Mouse (Mus musculus) MEL (cell line): ENCODE results near the gene Wfdc9. TPM values are rescaled to one million over a fixed set of nuclear protein-coding genes. Genes with fewer than 3 reads are reported as not detected.

Source experiments
- DNase-seq: peaks from one replicate; pipeline ENCODE4 v3.0.0; 2011; ENCODE audit warnings: low read depth, low spot score
- H3K27ac ChIP-seq: 2 replicates; pipeline ENCODE4 v1.5.1; 2012; ENCODE audit warnings: low read depth, mild to moderate bottlenecking, control low read depth, low read length, moderate library complexity; ENCODE audit not compliant: control insufficient read depth
- H3K27me3 ChIP-seq, 2 experiments: fragments of 150-350 bp in 1 of 2; sonication (generic) in 1 of 2; 2 replicates each; pipeline ENCODE4 v1.6.1; 2012; ENCODE audit warnings: low read length in 2 of 2, mild to moderate bottlenecking in 2 of 2, improper control_type of control experiment in 1 of 2, moderate library complexity in 1 of 2; ENCODE audit not compliant: insufficient read depth in 2 of 2, control insufficient read depth in 1 of 2
- H3K36me3 ChIP-seq, 2 experiments: 2 replicates each; pipeline ENCODE4 v1.6.1; 2012 to 2014; ENCODE audit warnings: low read length in 2 of 2, improper control_type of control experiment in 1 of 2, inconsistent platforms in 1 of 2, mild to moderate bottlenecking in 1 of 2; ENCODE audit not compliant: insufficient read depth in 2 of 2, control insufficient read depth in 1 of 2
- H3K4me1 ChIP-seq, 2 experiments: fragments of 150-350 bp in 1 of 2; sonication (generic) in 1 of 2; 2 replicates each; pipeline ENCODE4 v1.6.1; 2012; ENCODE audit warnings: low read length in 2 of 2, improper control_type of control experiment in 1 of 2, mild to moderate bottlenecking in 1 of 2; ENCODE audit not compliant: insufficient read depth in 2 of 2, control insufficient read depth in 1 of 2
- H3K4me3 ChIP-seq, 2 experiments: fragments of 150-350 bp in 1 of 2; sonication (generic) in 1 of 2; 2 replicates each; pipeline ENCODE4 v1.5.1; 2012; ENCODE audit warnings: low read depth in 2 of 2, low read length in 2 of 2, mild to moderate bottlenecking in 2 of 2, moderate library complexity in 2 of 2, control low read depth in 1 of 2, improper control_type of control experiment in 1 of 2; ENCODE audit not compliant: control insufficient read depth in 1 of 2, insufficient read depth in 1 of 2
- H3K79me2 ChIP-seq: 2 replicates; pipeline ENCODE4 v1.6.1; 2012; ENCODE audit warnings: mild to moderate bottlenecking, low read length, moderate library complexity; ENCODE audit not compliant: control insufficient read depth, poor library complexity, insufficient read depth
- H3K9ac ChIP-seq: 2 replicates; pipeline ENCODE4 v1.6.1; 2012; ENCODE audit warnings: low read depth, mild to moderate bottlenecking, control low read depth, low read length, moderate library complexity; ENCODE audit not compliant: control insufficient read depth, poor library complexity, severe bottlenecking
- H3K9me3 ChIP-seq: fragments of 150-350 bp; sonication (generic); replicated peaks from 2 replicates; pipeline ENCODE4 v1.6.1; 2012; ENCODE audit warnings: mild to moderate bottlenecking, low read length, improper control_type of control experiment, moderate library complexity; ENCODE audit not compliant: insufficient read depth
- BHLHE40 ChIP-seq: IDR thresholded peaks from 2 replicates; pipeline ENCODE4 v1.6.1; 2012; ENCODE audit warnings: low read depth, mild to moderate bottlenecking, inconsistent platforms, low read length, improper control_type of control experiment, borderline replicate concordance
- CTCF ChIP-seq, 3 experiments: IDR thresholded peaks in 2 of 3; conservative IDR thresholded peaks in 1 of 3; 2 replicates each; pipeline ENCODE4 v1.5.1; 2011 to 2012; ENCODE audit warnings: low read length in 3 of 3, low read depth in 2 of 3, mild to moderate bottlenecking in 2 of 3, improper control_type of control experiment in 1 of 3, inconsistent platforms in 1 of 3, mixed read lengths in 1 of 3, moderate library complexity in 1 of 3; ENCODE audit not compliant: control insufficient read depth in 1 of 3, insufficient read depth in 1 of 3, poor library complexity in 1 of 3, severe bottlenecking in 1 of 3
- E2F4 ChIP-seq: IDR thresholded peaks from 2 replicates; pipeline ENCODE4 v1.6.1; 2011; ENCODE audit warnings: low read depth, low read length, improper control_type of control experiment, borderline replicate concordance
- ELF1 ChIP-seq: IDR thresholded peaks from 2 replicates; pipeline ENCODE4 v1.6.1; 2014; ENCODE audit warnings: low read depth, mild to moderate bottlenecking, inconsistent platforms, low read length, improper control_type of control experiment, moderate library complexity
- ETS1 ChIP-seq: IDR thresholded peaks from 2 replicates; pipeline ENCODE4 v1.6.1; 2012; ENCODE audit warnings: low read depth, mild to moderate bottlenecking, inconsistent platforms, low read length, improper control_type of control experiment, moderate library complexity
- GABPA ChIP-seq: IDR thresholded peaks from 2 replicates; pipeline ENCODE4 v1.6.1; 2012; ENCODE audit warnings: low read depth, mild to moderate bottlenecking, inconsistent platforms, low read length, improper control_type of control experiment, moderate library complexity
- MAX ChIP-seq: IDR thresholded peaks from 2 replicates; pipeline ENCODE4 v1.6.1; 2011; ENCODE audit warnings: low read length, improper control_type of control experiment
- MEF2A ChIP-seq: IDR thresholded peaks from 2 replicates; pipeline ENCODE4 v1.6.1; 2014; ENCODE audit warnings: low read depth, mild to moderate bottlenecking, inconsistent platforms, low read length, improper control_type of control experiment; ENCODE audit not compliant: poor library complexity, insufficient replicate concordance, severe bottlenecking; ENCODE audit errors: extremely low read depth
- POLR2AphosphoS5 ChIP-seq: IDR thresholded peaks from 2 replicates; pipeline ENCODE4 v1.6.1; 2012; ENCODE audit warnings: low read depth, borderline replicate concordance, mild to moderate bottlenecking, inconsistent platforms, low read length, moderate library complexity, mixed read lengths
- RAD21 ChIP-seq: IDR thresholded peaks from 2 replicates; pipeline ENCODE4 v1.6.1; 2011; ENCODE audit warnings: mild to moderate bottlenecking, low read depth, low read length, improper control_type of control experiment
- RCOR1 ChIP-seq: IDR thresholded peaks from 2 replicates; pipeline ENCODE4 v1.6.1; 2012; ENCODE audit warnings: low read depth, mild to moderate bottlenecking, inconsistent platforms, low read length, improper control_type of control experiment
- SIN3A ChIP-seq: IDR thresholded peaks from 2 replicates; pipeline ENCODE4 v1.6.1; 2012; ENCODE audit warnings: low read length, improper control_type of control experiment, inconsistent platforms
- TBP ChIP-seq: IDR thresholded peaks from 2 replicates; pipeline ENCODE4 v1.8.0; 2011; ENCODE audit warnings: low read depth, low read length, improper control_type of control experiment
- TCF12 ChIP-seq: IDR thresholded peaks from 2 replicates; pipeline ENCODE4 v1.6.1; 2014; ENCODE audit warnings: low read depth, mild to moderate bottlenecking, inconsistent platforms, low read length, improper control_type of control experiment, moderate library complexity
- USF1 ChIP-seq: IDR thresholded peaks from 2 replicates; pipeline ENCODE4 v1.6.1; 2014; ENCODE audit warnings: low read depth, mild to moderate bottlenecking, inconsistent platforms, low read length, improper control_type of control experiment, moderate library complexity
- USF2 ChIP-seq, 2 experiments: IDR thresholded peaks; 2 replicates each; pipeline ENCODE4 v1.6.1; 2011 to 2012; ENCODE audit warnings: improper control_type of control experiment in 2 of 2, low read length in 2 of 2, borderline replicate concordance in 1 of 2, inconsistent platforms in 1 of 2, low read depth in 1 of 2, mild to moderate bottlenecking in 1 of 2; ENCODE audit not compliant: insufficient read depth in 1 of 2
- ZKSCAN1 ChIP-seq: IDR thresholded peaks from 2 replicates; pipeline ENCODE4 v1.6.1; 2012; ENCODE audit warnings: low read depth, mild to moderate bottlenecking, inconsistent platforms, low read length, improper control_type of control experiment, moderate library complexity
- ZMIZ1 ChIP-seq: IDR thresholded peaks from 2 replicates; pipeline ENCODE4 v1.6.1; 2012; ENCODE audit warnings: low read depth, mild to moderate bottlenecking, inconsistent platforms, low read length, improper control_type of control experiment, moderate library complexity
- polyA plus RNA-seq, 2 experiments: library from polyadenylated mRNA; stranded (reverse) in 1 of 2; unstranded in 1 of 2; fragments of >175 nt in 1 of 2; fragments of >200 nt in 1 of 2; gene quantifications; 2 replicates each; pipeline versions ENCODE4 v1.2.1 to v1.2.4; 2012; ENCODE audit warnings: low replicate concordance in 2 of 2, low read depth in 1 of 2; ENCODE audit not compliant: insufficient read length in 2 of 2, insufficient read depth in 1 of 2, missing spikeins in 1 of 2
- total RNA-seq: library from RNA; depleted of rRNA; stranded (reverse); fragments of 300-350 nt; gene quantifications from 2 replicates; pipeline ENCODE4 v1.2.3, GENCODE M21; 2012

The Wfdc9 gene
- total and polyA plus RNA-seq, 3 experiments, result not detected

DNA sequence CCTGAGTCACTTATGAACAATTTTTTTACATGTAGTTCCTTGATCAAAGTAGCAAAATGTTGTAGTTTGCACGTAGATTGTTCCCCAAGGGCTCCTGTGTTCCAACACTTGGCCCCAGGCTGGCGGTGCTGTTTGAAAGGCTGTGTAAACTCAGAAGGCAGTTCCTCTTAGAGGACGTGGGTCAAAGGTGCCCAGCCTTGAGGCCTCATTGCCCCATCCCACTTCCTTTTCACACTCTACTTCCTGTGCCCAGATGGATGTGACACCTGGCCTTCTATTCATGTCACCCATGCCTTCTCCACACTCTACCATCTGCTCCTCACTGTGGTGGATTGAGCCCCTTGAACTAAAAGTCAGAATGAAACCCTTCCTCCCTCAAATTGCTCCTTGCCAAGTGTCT lies 23.5 kb upstream of the Wfdc9 start:
- TF ChIP-seq RCOR1 (no peak), MEF2A (no peak), RAD21 (no peak), POLR2AphosphoS5 (no peak), ZMIZ1 (no peak), SIN3A (no peak), MAX (no peak), USF1 (no peak), TBP (no peak)
- Histone ChIP-seq H3K27ac (no peak overlapping the region), H3K36me3 (peaks cover 0 to 17% of the 10 kb centered on the region in 2 experiments; a peak in 2 of 4 replicates), H3K27me3 (no peaks in the 10 kb centered on the region; a peak in 1 of 4 replicates), H3K79me2 (no peaks in the 10 kb centered on the region; the same call in 1 of the 2 replicates), H3K9me3 (no peaks in the 10 kb centered on the region), H3K9ac (no peak overlapping the region), H3K4me3 (no peak overlapping the region), H3K4me1 (peaks cover 19 to 20% of the 10 kb centered on the region in 2 experiments)
- DNase-seq, result no peak

DNA sequence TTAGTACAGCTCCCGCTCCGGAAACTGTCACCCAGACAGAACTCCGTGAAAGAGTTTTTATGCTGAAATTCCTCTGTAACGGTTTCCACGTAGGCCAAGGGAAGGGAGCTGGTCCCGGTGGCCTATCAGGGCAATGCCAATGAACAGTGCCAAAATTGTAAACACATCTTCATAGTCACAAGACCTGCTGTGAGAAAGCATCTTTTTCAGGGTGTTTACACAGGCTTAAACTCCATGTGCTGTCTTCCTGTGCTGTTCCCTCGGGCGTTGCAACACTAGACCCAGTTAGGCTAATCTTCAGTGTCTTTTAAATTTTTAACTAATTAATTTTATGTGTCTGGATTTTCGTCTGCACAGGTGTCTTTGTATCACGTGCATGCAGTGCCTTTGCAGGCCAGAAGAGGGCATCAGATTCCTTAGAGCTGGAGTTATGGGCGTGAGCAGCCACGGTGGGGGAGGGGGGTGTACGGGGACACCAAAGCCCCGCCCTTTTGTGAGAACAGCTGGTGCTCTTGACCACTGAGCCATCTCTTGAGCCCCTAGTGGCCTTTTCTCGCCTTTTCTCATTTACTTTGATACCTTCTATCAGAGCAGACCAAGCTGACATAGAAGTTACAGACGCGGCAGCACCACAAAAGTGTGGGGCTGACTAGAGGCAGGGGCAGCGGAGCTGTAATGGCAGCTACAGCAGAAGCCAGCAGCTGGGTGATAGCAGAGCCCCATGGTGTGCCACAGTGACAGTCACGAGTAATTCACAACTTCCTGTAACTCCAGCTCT lies 22.7 kb upstream of the Wfdc9 start:
- Histone ChIP-seq H3K4me1 (peaks cover 19 to 20% of the 10 kb centered on the region in 2 experiments), H3K27ac (no peak overlapping the region), H3K36me3 (peaks cover 0 to 17% of the 10 kb centered on the region in 2 experiments; a peak in 2 of 4 replicates), H3K27me3 (no peaks in the 10 kb centered on the region; a peak in 1 of 4 replicates), H3K4me3 (peak overlapping the region; percentile 13 to 21; a peak in 2 of 4 replicates), H3K9ac (no peak overlapping the region), H3K9me3 (no peaks in the 10 kb centered on the region), H3K79me2 (no peaks in the 10 kb centered on the region; the same call in 1 of the 2 replicates)
- DNase-seq, result peak; percentile 37
- no peak for TF ChIP-seq ELF1
- peak; percentile 53; the same call in 1 of the 2 replicates for TF ChIP-seq USF1
- TF ChIP-seq BHLHE40, result peak; percentile 87
- no peak for TF ChIP-seq ZKSCAN1
- TF ChIP-seq TCF12, result no peak
- TF ChIP-seq ETS1, result no peak
- TF ChIP-seq RCOR1, result peak; percentile 50
- no peak for TF ChIP-seq USF2 (IDR thresholded peaks at IDR 0.05; ENCODE audit: borderline replicate concordance in 1 of 2, insufficient read depth in 1 of 2, low read depth in 1 of 2, low read length in 2 of 2)
- no peak for TF ChIP-seq E2F4
- no peak for TF ChIP-seq GABPA
- TF ChIP-seq CTCF (IDR thresholded peaks at IDR 0.05 in 2 of 3, conservative IDR thresholded peaks at IDR 0.05 in 1 of 3; ENCODE audit: control insufficient read depth in 1 of 3, insufficient read depth in 1 of 3, low read depth in 2 of 3, low read length in 3 of 3, poor library complexity in 1 of 3, severe bottlenecking in 1 of 3), result peak in 2 of 3 experiments; percentile 25 to 51; a peak in 5 of 6 replicates
